Mouse (Mus musculus) liver, embryonic 13.5 days (tissue): ENCODE results near the gene Baiap2l2. TPM values are rescaled to one million over a fixed set of nuclear protein-coding genes. Genes with fewer than 3 reads are reported as not detected.

Experiments used
- ATAC-seq: fragments of 200-750 bp; cut with Nextera tagmentation; 2 replicates; pipeline ENCODE4 v1.8.0; 2017; ENCODE audit warnings: low read depth, mild to moderate bottlenecking, moderate number of reproducible peaks, moderate library complexity
- DNase-seq: peaks from one replicate; pipeline ENCODE4 v3.0.0; 2022
- H3K27ac ChIP-seq: fragments of 300-500 bp; sonication (generic); 2 replicates; pipeline ENCODE4 v1.5.1; 2015; ENCODE audit warnings: moderate library complexity, mild to moderate bottlenecking, inconsistent platforms
- H3K27me3 ChIP-seq: fragments of 300-500 bp; sonication (generic); 2 replicates; pipeline ENCODE4 v1.6.1; 2015; ENCODE audit warnings: mild to moderate bottlenecking, inconsistent platforms
- H3K36me3 ChIP-seq: fragments of 300-500 bp; sonication (generic); 2 replicates; pipeline ENCODE4 v1.6.1; 2015; ENCODE audit warnings: mild to moderate bottlenecking, inconsistent platforms
- H3K4me1 ChIP-seq: fragments of 300-500 bp; sonication (generic); replicated peaks from 2 replicates; pipeline ENCODE4 v1.6.1; 2015; ENCODE audit warnings: inconsistent platforms
- H3K4me2 ChIP-seq: fragments of 300-500 bp; sonication (generic); 2 replicates; pipeline ENCODE4 v1.6.1; 2015; ENCODE audit warnings: inconsistent platforms, mild to moderate bottlenecking, moderate library complexity
- H3K4me3 ChIP-seq: fragments of 300-500 bp; sonication (generic); replicated peaks from 2 replicates; pipeline ENCODE4 v1.5.1; 2015; ENCODE audit warnings: mild to moderate bottlenecking, inconsistent platforms
- H3K9ac ChIP-seq: fragments of 300-500 bp; sonication (generic); 2 replicates; pipeline ENCODE4 v1.6.1; 2015; ENCODE audit warnings: mild to moderate bottlenecking, inconsistent platforms
- H3K9me3 ChIP-seq: fragments of 300-500 bp; sonication (generic); replicated peaks from 2 replicates; pipeline ENCODE4 v1.6.1; 2016; ENCODE audit warnings: inconsistent platforms
- WGBS: fragments of 180-500 bp; shearing (Covaris S2); methylation state at CpG from one replicate; pipeline ENCODE4 v1.1.7; 2015; ENCODE audit not compliant: insufficient replicate concordance; 5-methylcytosine and 5-hydroxymethylcytosine counted together
- polyA plus RNA-seq: library from polyadenylated mRNA; unstranded; fragments of >200 nt; fragmentation: Nextera tagmentation; extraction: Ambion mirVana; gene quantifications from 2 replicates; pipeline ENCODE4 v1.2.1, GENCODE M21; 2015

Baiap2l2 gene
- polyA plus RNA-seq, 1 experiment from 2014 or later, result 1.8 TPM

DNA sequence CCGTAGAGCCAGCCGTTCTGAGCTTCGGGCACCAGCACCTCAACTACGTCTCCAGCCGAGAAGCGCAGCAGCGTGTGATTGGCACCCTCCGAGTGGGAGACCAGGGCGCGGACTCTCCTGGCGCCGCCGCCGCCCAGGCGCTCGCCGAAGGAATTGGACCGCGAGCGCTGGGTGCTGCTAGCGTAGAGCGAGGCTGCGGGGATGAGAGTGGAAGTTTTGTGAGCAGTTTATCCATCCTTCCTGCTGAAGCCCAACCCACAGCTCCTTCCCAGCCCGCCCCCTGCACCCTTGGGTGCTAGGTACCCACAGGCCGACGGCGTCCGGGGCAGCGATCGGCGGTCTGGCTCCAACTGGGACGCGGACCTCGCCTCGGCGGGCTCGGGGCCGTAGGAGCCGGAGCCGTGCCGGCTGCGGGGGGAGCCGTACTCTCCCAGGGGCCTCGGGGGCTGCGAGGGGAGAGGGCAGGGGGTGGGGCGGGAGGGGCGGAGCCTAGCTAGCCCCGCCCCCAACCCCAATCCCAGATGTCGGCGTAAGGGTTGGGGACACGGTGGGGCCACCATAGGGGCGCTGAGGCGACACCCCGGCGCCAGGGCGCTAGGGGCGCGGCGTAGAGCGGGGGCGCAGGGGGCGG lies 24.1 kb downstream of the Baiap2l2 start:
- peak overlapping the region; percentile 39; the same call in 1 of the 2 replicates for H3K9ac ChIP-seq
- WGBS, result 2% methylated on average over 56 of the region's 62 CpGs
- peaks cover 79% of the 10 kb centered on the region for H3K27me3 ChIP-seq
- H3K4me2 ChIP-seq, result peak overlapping the region; percentile 72
- H3K4me1 ChIP-seq, result peaks cover 14% of the 10 kb centered on the region
- DNase-seq (no peak), ATAC-seq (peak; percentile 44; the same call in 1 of the 2 replicates)
- H3K36me3 ChIP-seq, result no peaks in the 10 kb centered on the region
- peak overlapping the region; percentile 54 for H3K4me3 ChIP-seq
- no peak overlapping the region for H3K27ac ChIP-seq
- H3K9me3 ChIP-seq, result no peaks in the 10 kb centered on the region

DNA sequence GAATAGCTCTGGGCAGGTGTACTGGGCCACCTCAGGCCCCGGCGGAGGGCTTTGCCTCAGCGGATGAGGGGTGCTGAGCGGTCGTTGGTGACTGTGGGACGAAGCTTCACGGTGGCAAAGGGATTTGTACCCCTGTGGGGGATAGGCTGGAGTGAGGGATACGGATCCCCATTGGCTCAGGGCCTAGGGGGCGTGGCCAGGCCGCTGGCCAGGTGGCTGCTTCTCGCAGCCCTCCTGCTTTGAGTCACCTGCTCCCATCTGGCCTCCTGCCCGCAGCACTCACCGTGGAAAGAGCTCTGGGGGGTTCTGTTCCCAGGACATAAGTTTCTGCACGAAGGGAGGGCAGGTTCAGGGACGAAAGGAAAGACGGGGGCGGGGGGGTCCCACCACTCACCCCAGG lies 26.8 kb downstream of the Baiap2l2 start:
- Histone ChIP-seq H3K4me3 (no peak overlapping the region), H3K9me3 (no peaks in the 10 kb centered on the region), H3K4me1 (peaks cover 14% of the 10 kb centered on the region), H3K4me2 (no peak overlapping the region), H3K27ac (no peak overlapping the region), H3K9ac (no peak overlapping the region), H3K27me3 (peaks cover 81% of the 10 kb centered on the region), H3K36me3 (no peaks in the 10 kb centered on the region)
- DNase-seq, result no peak
- ATAC-seq, result no peak
- 20% methylated on average over 17 of the region's 17 CpGs for WGBS

DNA sequence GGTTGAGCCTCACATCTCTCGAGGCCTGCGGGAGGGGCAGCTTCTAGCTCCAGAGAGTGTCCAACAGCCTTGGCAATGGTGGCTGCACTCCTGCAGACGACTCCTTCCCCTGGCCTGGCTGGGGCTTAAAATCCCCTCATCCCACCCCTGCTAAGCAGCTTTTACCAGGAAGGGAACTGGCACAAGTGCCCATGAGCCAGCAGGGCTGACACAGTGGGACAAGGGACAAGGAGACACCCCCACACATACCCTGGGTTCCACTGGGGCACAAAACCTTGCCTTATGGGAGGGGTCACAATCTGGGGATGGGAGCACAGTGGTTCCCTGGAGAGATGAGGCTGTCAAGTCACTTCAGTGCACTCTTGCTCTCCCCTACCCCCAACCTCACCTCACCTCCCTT lies 30.7 kb downstream of the Baiap2l2 start, which contains the start of gene Slc16a8:
Gene Slc16a8, minus strand, starts transcription at position 101 of the 400 bp plus-strand sequence.
- WGBS, result 28% methylated on average over 3 of the region's 3 CpGs
- DNase-seq, result no peak
- Histone ChIP-seq H3K4me3 (no peak within 1 kb of the TSS), H3K4me1 (peaks cover 9% of the 10 kb centered on the region; the same call in 1 of the 2 replicates), H3K27ac (no peak within 1 kb of the TSS), H3K4me2 (no peak within 1 kb of the TSS), H3K36me3 (no peaks in the 10 kb centered on the region), H3K9ac (no peak within 1 kb of the TSS), H3K27me3 (peaks cover 77% of the 10 kb centered on the region), H3K9me3 (no peaks in the 10 kb centered on the region)
- ATAC-seq, result no peak

DNA sequence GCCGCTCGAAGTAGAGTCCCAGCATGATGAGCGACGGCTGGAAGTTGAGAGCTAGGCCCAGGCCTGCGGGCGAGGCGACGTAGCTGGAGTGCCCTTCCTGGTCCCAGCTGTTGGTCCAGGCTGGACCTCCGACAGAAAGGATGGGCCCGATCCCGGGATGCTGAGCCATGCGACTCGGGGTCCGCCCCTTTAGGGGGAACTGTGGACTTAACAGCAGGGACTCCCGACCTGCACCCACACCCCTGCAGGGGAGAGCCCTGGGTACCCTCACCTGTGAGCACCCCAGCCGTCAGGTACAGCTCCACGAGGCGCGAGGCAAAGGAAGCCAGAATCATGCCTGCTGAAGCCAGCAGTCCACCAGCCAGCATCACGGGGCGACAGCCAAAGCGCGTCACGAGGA lies 32.8 kb downstream of the Baiap2l2 start:
- ATAC-seq (no peak), DNase-seq (no peak)
- Histone ChIP-seq H3K9ac (no peak overlapping the region), H3K36me3 (peaks cover 8% of the 10 kb centered on the region), H3K27ac (no peak overlapping the region), H3K4me3 (peak overlapping the region; percentile 34), H3K27me3 (peaks cover 57% of the 10 kb centered on the region), H3K4me2 (peak overlapping the region; percentile 42), H3K9me3 (no peaks in the 10 kb centered on the region), H3K4me1 (peaks cover 9% of the 10 kb centered on the region; the same call in 1 of the 2 replicates)
- 28% methylated on average over 24 of the region's 24 CpGs for WGBS

DNA sequence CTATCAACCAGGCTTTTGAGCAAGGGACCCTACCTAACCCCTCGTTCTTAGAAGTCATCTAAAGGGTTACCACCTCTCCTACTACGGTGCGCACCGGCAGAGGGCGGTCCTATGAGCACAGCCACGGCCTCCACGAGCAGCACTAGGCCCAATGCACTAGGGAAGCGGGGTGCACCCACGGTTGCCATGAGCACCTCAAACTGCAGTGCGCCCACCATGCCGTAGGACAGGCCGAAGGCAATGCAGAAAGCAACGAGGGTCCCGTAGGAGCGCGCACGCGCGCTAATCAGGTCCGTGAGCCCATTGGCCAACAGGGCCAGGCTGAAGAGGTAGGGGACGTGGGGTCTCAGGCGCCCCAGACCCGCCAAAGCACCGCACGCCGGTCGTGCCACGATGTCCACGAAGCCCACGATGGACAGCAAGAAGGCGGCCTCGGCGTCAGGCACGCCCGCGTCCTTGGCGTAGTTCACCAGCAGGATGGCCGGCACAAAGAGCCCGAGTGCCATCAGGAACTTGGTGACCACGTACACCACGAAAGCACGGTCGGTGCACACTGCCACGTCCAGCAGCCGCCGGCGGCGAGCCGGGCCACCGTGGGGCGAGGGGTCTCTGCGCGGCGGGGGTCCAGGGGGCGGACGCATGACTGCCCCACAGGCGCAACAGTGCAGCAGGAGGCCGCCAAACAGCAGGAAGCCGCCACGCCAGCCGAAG lies 33.4 kb downstream of the Baiap2l2 start:
- H3K4me2 ChIP-seq, result peak overlapping the region; percentile 42
- DNase-seq, result no peak
- peaks cover 11% of the 10 kb centered on the region for H3K36me3 ChIP-seq
- H3K9ac ChIP-seq, result no peak overlapping the region
- peak; percentile 40; the same call in 1 of the 2 replicates for ATAC-seq
- peaks cover 57% of the 10 kb centered on the region for H3K27me3 ChIP-seq
- H3K4me1 ChIP-seq, result peaks cover 9% of the 10 kb centered on the region; the same call in 1 of the 2 replicates
- no peaks in the 10 kb centered on the region for H3K9me3 ChIP-seq
- peak overlapping the region; percentile 34 for H3K4me3 ChIP-seq
- 4% methylated on average over 61 of the region's 61 CpGs for WGBS
- no peak overlapping the region for H3K27ac ChIP-seq

DNA sequence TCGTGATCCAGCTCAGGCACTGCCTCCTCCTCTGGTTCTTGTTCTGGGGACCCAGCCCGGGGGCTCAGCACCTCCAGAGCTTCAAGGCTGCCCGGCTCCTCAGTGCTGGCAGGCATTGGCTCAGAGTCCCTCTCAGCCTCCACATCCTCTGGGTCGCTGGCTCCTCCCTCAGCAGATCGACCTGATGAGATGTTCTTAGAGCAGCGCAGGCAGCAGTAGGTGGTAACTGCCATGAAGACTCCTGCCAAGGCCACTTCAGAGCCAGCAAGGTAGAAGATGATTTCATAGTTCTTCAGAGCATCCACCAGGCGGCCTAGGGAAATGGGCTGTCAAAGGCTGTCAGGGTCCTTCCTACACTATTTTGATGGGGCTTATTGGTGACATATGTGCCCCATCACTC lies 34.2 kb downstream of the Baiap2l2 start:
- WGBS, result 36% methylated on average over 7 of the region's 7 CpGs
- Histone ChIP-seq H3K4me1 (peaks cover 9% of the 10 kb centered on the region; the same call in 1 of the 2 replicates), H3K4me3 (no peak overlapping the region), H3K27ac (no peak overlapping the region), H3K36me3 (peaks cover 18% of the 10 kb centered on the region), H3K27me3 (peaks cover 57% of the 10 kb centered on the region), H3K9me3 (no peaks in the 10 kb centered on the region), H3K4me2 (no peak overlapping the region), H3K9ac (no peak overlapping the region)
- no peak for ATAC-seq
- DNase-seq, result no peak

DNA sequence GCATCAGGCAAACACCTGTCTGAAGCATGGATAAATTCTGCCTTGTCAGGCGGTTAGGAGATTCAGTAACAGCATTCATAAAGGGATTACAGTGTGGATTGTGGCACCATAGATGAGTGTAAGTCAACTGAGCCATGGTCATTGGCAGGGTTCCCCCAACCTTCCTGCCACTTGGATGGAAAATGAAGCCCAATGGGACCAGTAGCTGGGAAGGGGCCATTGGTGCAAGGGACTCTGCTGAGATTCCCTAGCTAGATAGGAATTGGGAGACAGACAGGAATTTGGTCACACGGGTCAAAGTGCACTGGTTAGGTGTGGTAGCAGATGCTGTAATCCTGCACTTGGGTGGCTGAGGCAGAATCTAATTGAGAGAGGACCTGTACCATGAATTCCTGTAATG lies 35.1 kb downstream of the Baiap2l2 start:
- Histone ChIP-seq H3K4me3 (no peak overlapping the region), H3K9ac (no peak overlapping the region), H3K36me3 (peaks cover 28% of the 10 kb centered on the region), H3K27ac (no peak overlapping the region), H3K4me1 (peaks cover 9% of the 10 kb centered on the region; the same call in 1 of the 2 replicates), H3K4me2 (no peak overlapping the region), H3K9me3 (no peaks in the 10 kb centered on the region), H3K27me3 (peaks cover 51% of the 10 kb centered on the region)
- DNase-seq (no peak), ATAC-seq (no peak)
- 55% methylated on average over 2 of the region's 2 CpGs for WGBS

DNA sequence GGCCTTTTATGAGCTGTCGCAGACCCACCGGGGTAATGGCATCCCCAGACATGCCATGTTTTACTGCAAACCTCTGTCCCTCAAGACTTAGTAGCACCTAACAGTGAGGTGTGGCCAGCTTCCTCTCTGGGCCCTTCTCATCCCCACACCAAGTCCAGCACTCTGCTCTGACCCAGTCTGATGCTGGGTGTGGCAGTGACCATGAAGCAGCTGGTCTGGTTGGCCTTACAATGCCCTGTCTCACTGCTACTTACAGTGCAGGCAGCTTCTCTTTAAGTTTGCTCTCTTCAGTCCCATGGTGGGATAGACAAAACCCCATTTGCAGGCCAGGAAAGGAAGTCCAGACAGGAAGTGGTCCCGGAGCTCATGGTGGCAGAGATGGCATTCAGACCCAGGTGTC lies 40.0 kb downstream of the Baiap2l2 start:
- peaks cover 60% of the 10 kb centered on the region for H3K36me3 ChIP-seq
- WGBS, result 70% methylated on average over 3 of the region's 3 CpGs
- no peak overlapping the region for H3K4me2 ChIP-seq

DNA sequence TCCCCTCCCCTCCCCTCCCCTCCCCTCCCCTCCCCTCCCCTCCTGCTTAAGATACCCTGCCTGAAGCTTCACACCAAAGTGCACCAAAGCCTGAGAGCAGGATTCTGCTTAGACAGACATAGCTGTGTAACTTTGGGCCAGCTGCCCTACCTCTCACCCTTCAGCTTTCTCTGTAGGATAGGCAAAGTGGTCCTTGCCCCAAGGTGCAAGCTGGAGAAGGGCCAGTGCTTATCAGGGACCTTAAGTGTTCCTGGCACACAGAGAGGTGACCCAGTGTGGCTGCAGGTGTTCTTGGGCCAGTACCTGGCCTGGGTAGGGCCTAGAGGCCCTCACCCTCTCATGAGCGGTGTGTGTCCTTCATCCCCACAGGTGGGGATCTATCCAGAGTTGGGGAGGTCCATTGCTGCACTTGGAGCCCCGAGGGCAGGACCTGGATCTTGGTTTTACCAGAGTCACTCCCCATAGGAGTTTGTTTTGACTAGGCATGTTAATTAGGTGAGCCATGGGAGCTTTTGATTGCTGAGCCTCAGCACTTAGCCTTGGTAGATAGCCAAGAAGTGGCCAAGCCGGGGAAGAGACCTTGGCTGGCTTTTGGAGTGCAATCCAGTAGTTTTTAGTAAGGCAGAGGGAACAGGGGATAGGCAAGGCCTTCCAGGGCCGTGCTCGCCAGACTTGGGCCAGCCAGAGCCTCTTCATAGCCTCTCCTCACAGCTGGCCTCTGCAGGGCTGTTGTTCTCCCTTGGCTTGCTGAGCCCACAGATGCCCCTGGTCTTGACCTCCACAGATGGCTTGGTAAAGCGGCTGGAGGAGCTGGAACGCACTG lies 41.1 kb downstream of the Baiap2l2 start:
- Histone ChIP-seq H3K9ac (no peak overlapping the region), H3K4me3 (no peak overlapping the region), H3K9me3 (no peaks in the 10 kb centered on the region), H3K4me2 (no peak overlapping the region), H3K27ac (no peak overlapping the region), H3K36me3 (peaks cover 68% of the 10 kb centered on the region), H3K4me1 (peaks cover 3% of the 10 kb centered on the region; the same call in 1 of the 2 replicates), H3K27me3 (no peaks in the 10 kb centered on the region)
- ATAC-seq (no peak), DNase-seq (no peak)
- 76% methylated on average over 7 of the region's 7 CpGs for WGBS

More for the DNA sequence above, 40.0 kb downstream of the Baiap2l2 start:
- ATAC-seq (no peak), DNase-seq (no peak)
- Histone ChIP-seq H3K4me1 (peaks cover 3% of the 10 kb centered on the region; the same call in 1 of the 2 replicates), H3K9me3 (no peaks in the 10 kb centered on the region), H3K27me3 (0 out of 2 replicates have a peak, but pooled peaks cover 4% of the 10 kb centered on the region), H3K27ac (no peak overlapping the region), H3K9ac (no peak overlapping the region), H3K4me3 (no peak overlapping the region)

DNA sequence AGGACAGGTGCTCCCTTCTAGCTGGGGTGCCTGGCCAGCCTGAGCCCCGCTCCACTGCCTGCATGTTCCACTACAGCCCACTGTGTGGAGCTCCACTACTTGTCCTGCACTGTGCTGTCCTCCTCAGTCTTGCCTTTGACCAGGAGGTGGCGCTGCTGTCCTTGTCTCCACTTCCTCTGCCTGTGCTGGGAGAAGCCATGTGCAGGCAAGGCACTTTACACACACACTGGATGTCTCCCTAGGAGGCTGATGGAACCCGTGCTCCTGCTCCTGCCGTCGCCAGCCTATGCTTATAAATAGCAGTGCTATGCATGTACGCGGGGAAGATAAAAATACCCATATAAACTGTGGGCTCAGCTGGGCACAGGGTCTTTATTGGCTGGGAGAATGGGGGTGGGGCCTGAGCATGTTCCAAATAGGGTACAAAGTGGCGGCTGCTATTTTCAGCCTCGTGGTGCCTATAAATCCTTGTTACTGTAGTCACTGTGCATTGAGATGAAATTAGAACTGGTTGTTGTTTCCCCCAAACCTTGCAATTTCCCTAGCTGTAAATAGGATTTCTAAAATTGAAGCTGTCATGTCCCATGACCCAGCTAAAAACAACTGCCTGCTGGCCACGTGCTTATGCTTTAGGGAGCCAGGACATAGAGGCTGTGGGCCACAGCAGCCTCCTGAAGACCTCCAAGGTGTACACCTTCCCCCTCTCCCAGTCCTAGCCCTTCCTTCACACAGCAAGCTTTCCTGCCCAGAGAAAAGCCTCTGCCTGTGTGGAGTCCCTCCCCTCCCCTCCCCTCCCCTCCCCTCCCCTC lies 41.9 kb downstream of the Baiap2l2 start:
- ATAC-seq, result peak; percentile 89
- Histone ChIP-seq H3K4me2 (no peak overlapping the region), H3K4me3 (no peak overlapping the region), H3K27ac (no peak overlapping the region), H3K36me3 (peaks cover 66% of the 10 kb centered on the region), H3K9ac (no peak overlapping the region), H3K9me3 (no peaks in the 10 kb centered on the region), H3K27me3 (no peaks in the 10 kb centered on the region), H3K4me1 (peaks cover 3% of the 10 kb centered on the region; the same call in 1 of the 2 replicates)
- WGBS, result 11% methylated on average over 10 of the region's 10 CpGs
- peak; percentile 84 for DNase-seq
